Mouse (Mus musculus) bone marrow macrophage, adult 2 months (primary cell): Measurements from ENCODE around the gene Nip7. TPM values are rescaled to one million over a fixed set of nuclear protein-coding genes. Genes with fewer than 3 reads are reported as not detected.

Source experiments
- H3K27ac ChIP-seq: 2 replicates; pipeline ENCODE4 v1.5.1; 2012; ENCODE audit warnings: low read depth, low read length; ENCODE audit not compliant: insufficient read depth
- H3K4me1 ChIP-seq: 2 replicates; pipeline ENCODE4 v1.6.1; 2012; ENCODE audit warnings: low read length; ENCODE audit not compliant: control insufficient read depth, insufficient read depth
- H3K4me3 ChIP-seq: 2 replicates; pipeline ENCODE4 v1.5.1; 2012; ENCODE audit warnings: mild to moderate bottlenecking, low read length, moderate library complexity; ENCODE audit not compliant: insufficient read depth
- CTCF ChIP-seq: IDR thresholded peaks from 2 replicates; pipeline ENCODE4 v1.5.1; 2012; ENCODE audit warnings: low read depth, mild to moderate bottlenecking, low read length, moderate library complexity
- POLR2A ChIP-seq: IDR thresholded peaks from 2 replicates; pipeline ENCODE4 v1.6.1; 2012; ENCODE audit warnings: mild to moderate bottlenecking, low read depth, low read length, borderline replicate concordance
- polyA plus RNA-seq: library from polyadenylated mRNA; stranded (reverse); fragments of >200 nt; gene quantifications from 2 replicates; pipeline ENCODE4 v1.2.4, GENCODE M21; 2012; ENCODE audit not compliant: missing spikeins, insufficient read depth, insufficient read length

Gene Nip7
- polyA plus RNA-seq, 1 experiment: 23.4 TPM

DNA sequence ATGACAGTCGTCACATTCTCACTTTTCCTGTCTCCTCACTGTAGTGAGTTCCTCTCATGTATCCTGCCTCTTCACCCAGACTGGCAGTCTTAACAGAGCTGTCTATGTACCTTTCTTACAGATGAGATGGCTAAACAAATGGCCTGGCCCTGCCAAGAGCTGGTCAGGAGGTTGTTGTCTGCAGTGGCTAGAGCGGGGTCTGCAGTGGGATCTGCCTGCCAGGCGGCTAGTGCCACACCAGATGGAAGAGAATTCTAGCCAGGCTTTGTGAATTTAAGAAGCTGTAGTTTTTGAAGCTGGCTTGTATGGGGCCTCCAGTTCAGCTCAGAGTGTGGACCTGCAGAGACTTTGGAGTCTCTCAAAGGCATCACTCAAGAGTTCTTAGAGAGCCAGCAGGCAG is 21.0 kb upstream of the Nip7 start:
- TF ChIP-seq POLR2A (no peak), CTCF (no peak)
- Histone ChIP-seq H3K27ac (peak overlapping the region; percentile 70; the same call in 1 of the 2 replicates), H3K4me3 (no peak overlapping the region), H3K4me1 (peaks cover 36% of the 10 kb centered on the region)

DNA sequence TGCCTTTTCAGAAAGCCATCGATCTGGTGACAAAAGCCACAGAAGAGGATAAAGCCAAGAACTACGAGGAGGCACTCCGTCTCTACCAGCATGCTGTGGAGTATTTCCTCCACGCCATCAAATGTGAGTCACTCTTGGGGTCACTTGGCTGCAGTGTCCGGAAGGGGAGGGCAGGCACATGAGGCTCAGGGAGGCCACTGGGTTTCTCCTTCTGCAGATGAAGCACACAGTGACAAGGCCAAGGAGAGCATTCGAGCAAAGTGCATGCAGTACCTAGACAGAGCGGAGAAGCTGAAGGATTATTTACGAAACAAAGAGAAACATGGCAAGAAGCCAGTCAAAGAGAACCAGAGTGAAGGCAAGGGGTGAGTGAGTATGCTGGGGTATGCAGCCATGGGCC is 20.1 kb upstream of the Nip7 start:
- Histone ChIP-seq H3K27ac (peak overlapping the region; percentile 74), H3K4me3 (peak overlapping the region; percentile 30), H3K4me1 (peaks cover 39% of the 10 kb centered on the region)
- TF ChIP-seq POLR2A (no peak), CTCF (no peak)

DNA sequence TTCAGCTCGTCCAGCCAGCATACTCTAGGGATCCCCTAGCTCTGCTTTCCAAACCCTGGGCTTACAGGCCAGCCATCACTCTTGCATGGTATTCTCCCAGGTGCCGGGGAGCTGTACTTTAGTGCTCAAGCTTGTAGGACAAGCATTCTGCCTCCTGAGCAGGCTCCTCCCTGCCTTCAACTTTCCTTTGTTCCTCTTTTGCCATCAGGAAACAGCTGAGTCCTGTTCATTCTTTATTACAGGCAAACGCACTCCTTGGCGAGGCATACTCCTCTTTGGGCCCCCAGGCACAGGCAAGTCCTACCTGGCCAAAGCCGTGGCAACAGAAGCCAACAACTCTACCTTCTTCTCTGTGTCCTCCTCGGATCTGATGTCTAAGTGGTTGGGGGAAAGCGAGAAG is 16.0 kb upstream of the Nip7 start:
- Histone ChIP-seq H3K27ac (no peak overlapping the region), H3K4me1 (peaks cover 22% of the 10 kb centered on the region), H3K4me3 (no peak overlapping the region)
- TF ChIP-seq POLR2A (no peak), CTCF (no peak)

DNA sequence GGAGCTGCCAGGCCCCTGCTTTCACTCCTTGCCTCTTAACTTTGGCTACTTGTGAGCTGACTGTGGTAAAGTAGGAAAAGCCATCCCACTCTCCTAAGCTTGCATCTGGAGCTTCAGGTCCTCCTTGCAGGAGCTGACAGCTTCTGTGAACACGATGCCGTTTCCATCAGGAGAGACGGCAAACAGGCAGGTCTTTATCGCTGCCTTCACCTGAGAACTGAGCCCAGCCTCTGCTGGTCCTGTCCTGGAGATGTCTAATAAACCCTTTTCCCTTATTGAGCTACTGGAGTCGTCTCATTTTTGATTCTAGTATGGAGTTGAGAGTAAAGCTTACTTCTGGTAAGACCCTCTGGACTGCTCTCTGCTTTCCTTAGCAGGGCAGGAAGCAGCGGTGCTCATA is 11.2 kb upstream of the Nip7 start:
- Histone ChIP-seq H3K4me1 (peaks cover 10% of the 10 kb centered on the region), H3K27ac (no peak overlapping the region), H3K4me3 (no peak overlapping the region)
- TF ChIP-seq CTCF (no peak), POLR2A (no peak)

DNA sequence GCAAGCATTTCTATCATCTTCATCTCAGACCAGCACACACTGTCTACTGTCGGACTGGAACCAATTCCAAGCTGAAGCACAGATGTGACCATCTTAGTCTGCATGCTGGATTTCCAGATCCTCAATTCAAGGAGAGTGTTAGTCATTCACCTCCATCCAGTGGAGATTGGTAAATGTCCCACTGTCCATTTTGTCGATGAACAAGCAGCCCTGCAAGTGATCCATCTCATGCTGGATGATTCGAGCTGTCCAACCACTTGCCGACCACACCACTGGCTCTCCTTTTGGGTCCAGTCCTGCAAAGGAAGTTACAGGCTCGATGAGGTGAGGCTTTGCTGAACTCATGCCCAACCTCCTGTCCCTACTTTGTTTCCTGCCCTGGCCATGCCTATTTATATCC is 9.7 kb upstream of the Nip7 start:
- Histone ChIP-seq H3K27ac (no peak overlapping the region), H3K4me1 (peaks cover 6% of the 10 kb centered on the region), H3K4me3 (peak overlapping the region; percentile 85; the same call in 1 of the 2 replicates)
- TF ChIP-seq POLR2A (no peak), CTCF (no peak)

DNA sequence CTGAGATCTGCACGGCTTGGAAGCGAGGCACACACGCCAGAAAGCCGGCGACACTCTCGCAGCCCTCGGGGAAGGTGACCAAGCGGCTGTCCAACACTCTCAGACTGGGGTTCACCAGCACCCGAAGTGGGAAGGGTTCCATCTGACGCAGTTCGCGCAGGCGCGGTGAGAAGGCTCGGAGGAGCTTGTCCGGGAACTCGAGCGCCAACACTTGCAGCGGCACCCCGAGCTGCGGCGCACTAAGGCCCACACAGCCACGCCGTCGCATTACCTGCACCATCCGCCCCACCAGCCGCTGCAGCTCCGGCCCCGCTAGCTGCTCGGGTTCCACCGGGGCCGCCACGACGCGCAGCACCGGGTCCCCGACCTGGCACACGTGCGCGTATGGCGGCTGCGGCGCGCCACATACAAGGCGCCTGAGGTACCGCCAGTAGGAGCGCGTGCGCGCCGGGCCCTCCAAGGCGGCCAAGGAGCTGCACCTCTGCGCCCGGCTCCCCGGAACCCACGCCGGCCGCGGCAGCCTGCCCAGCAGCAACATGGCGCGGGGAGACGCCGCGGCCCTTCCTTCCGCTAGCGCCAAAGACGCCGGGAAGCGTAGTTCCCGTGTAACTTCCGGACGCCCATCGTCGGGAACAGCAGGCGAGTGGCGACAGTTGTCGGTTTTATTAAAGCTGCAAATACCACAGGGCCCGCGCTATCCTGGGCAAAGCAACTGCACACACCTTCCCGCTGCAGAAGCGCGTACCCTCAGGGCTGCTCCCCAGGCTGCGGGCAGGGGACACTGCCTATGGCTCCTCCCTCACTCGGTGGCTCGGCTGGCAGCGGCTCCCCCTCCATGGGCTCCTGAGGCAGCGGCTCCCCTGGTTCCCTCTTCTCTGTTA is 8.4 kb upstream of the Nip7 start, which contains the start of gene Pdf:
TSS of gene Pdf (minus strand) at position 554 of the 881 bp plus-strand sequence.
- Histone ChIP-seq H3K4me3 (peak within 1 kb of the TSS; percentile 85), H3K27ac (peak within 1 kb of the TSS; percentile 63), H3K4me1 (peaks cover 6% of the 10 kb centered on the region)
- no peak for TF ChIP-seq CTCF
- no peak for TF ChIP-seq POLR2A

DNA sequence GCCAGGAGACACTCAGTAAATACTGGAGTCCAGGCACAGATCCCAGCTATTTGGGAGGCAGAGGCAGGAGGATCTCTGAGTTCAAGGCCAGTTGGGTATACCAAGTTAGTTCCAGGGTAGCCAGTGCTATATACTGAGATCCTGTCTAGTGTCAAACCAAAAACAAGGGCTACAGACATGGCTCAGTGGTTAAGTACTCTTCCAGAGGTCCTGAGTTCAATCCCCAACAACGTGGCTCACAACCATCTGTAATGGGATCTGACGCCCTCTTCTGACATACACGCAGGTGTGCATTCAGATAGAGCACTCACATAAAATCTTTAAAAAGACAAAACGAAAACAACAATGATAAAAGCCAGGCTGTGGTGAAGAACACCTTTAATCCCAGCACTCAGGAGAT is 7.2 kb upstream of the Nip7 start:
- Histone ChIP-seq H3K27ac (no peak overlapping the region), H3K4me1 (peaks cover 6% of the 10 kb centered on the region), H3K4me3 (peak overlapping the region; percentile 85)
- 0 out of 2 replicates have a peak, but pooled peaks have one; percentile 19 for TF ChIP-seq POLR2A
- TF ChIP-seq CTCF: no peak

DNA sequence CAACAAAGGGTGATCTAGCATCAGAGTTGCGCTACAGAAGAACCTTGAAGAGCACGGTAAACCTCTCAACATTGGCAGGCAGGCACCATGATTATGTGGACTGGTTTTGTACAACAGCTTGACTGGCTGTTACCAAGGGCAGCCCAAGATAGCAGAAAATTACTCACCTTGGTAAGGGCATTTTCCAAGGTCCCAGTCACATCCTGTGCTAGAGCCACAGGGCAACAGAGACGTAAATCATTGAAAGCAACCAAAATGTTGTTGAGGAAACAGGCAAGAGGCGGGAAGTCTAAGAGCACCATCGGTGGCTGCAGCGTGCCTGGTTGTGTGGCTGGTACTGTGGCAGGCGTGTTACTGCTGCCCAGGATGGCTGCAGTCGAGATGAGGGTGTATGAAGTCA is 4.6 kb upstream of the Nip7 start:
- H3K4me1 ChIP-seq: peaks cover 3% of the 10 kb centered on the region
- no peak overlapping the region for H3K4me3 ChIP-seq
- H3K27ac ChIP-seq: no peak overlapping the region
- no peak for TF ChIP-seq CTCF
- TF ChIP-seq POLR2A: no peak

DNA sequence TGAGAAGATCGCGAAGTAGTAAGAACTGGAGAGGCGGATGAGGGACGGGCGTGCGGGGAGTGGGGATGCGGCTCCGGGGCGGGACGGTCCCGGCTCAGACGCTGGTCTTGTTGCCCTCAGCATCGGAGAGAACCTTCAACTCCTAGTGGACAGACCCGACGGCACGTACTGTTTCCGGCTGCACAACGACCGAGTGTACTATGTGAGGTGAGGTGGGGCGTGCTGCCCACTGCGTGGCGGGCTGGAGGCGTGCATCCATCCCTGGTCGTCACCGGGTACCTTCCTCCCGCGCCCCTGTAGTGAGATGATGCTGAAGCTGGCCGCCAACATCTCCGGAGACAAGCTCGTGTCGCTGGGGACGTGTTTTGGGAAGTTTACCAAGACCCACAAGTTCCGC is 294 bp downstream of the Nip7 start:
- peak overlapping the region; percentile 83 for H3K4me3 ChIP-seq
- peaks cover 8% of the 10 kb centered on the region for H3K4me1 ChIP-seq
- peak overlapping the region; percentile 22 for H3K27ac ChIP-seq
- TF ChIP-seq CTCF: no peak

DNA sequence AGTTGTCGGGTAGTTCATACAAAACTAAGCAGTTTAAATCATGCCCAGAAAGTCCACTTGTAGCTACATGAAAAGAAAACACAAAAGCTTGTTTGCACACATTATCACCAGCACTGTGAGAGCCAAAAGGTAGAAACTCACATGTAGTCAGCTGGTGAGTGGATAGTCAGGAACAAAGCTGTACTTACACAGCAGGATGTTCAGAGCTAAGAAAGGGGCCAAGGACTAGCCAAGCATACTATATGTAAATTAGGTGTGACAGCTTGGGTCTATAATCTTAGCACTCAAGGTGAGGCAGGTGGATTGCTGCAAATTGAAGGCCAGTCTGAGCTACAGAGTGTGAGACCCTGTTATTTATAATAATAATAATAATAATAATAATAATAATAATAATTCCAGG is 5.9 kb downstream of the Nip7 start:
- Histone ChIP-seq H3K4me3 (no peak overlapping the region), H3K27ac (no peak overlapping the region), H3K4me1 (peaks cover 8% of the 10 kb centered on the region)
- TF ChIP-seq POLR2A (no peak), CTCF (no peak)
